Mouse (Mus musculus) bone marrow, adult 2 months (tissue): ENCODE data around the gene Plppr2. TPM values are rescaled to one million over a fixed set of nuclear protein-coding genes. Genes with fewer than 3 reads are reported as not detected.

Experiments used
- H3K27ac ChIP-seq: fragments of 200-500 bp; 2 replicates; pipeline ENCODE4 v1.5.1; 2012; ENCODE audit warnings: low read depth, mild to moderate bottlenecking, control low read depth, inconsistent platforms, low read length; ENCODE audit not compliant: control insufficient read depth, poor library complexity, insufficient read depth
- H3K4me1 ChIP-seq: fragments of 200-500 bp; 2 replicates; pipeline ENCODE4 v1.6.1; 2011; ENCODE audit warnings: low read length; ENCODE audit not compliant: control insufficient read depth, insufficient read depth
- H3K4me3 ChIP-seq: fragments of 200-500 bp; replicated peaks from 2 replicates; pipeline ENCODE3; 2011; ENCODE audit warnings: mild to moderate bottlenecking, low read depth, low read length, control low read depth; ENCODE audit not compliant: control insufficient read depth
- CTCF ChIP-seq: fragments of 200-500 bp; IDR thresholded peaks from 2 replicates; pipeline ENCODE4 v1.5.1; 2011; ENCODE audit warnings: low read length, control low read depth; ENCODE audit not compliant: control insufficient read depth, insufficient read depth
- POLR2A ChIP-seq: fragments of 200-500 bp; IDR thresholded peaks from 2 replicates; pipeline ENCODE4 v1.6.1; 2011; ENCODE audit warnings: low read depth, mild to moderate bottlenecking, control low read depth, low read length, borderline replicate concordance; ENCODE audit not compliant: control insufficient read depth
- WGBS: fragments of 180-500 bp; shearing (Covaris S2); methylation state at CpG from one replicate; pipeline ENCODE4 v1.1.7; 2018; 5-methylcytosine and 5-hydroxymethylcytosine counted together
- polyA plus RNA-seq: library from polyadenylated mRNA; stranded (reverse); fragments of >200 nt; gene quantifications from 2 replicates; pipeline ENCODE4 v1.2.4, GENCODE M21; 2011; ENCODE audit warnings: low replicate concordance; ENCODE audit not compliant: missing spikeins, insufficient read depth, insufficient read length

Gene Plppr2
- polyA plus RNA-seq, 1 experiment = 2.1 TPM

DNA sequence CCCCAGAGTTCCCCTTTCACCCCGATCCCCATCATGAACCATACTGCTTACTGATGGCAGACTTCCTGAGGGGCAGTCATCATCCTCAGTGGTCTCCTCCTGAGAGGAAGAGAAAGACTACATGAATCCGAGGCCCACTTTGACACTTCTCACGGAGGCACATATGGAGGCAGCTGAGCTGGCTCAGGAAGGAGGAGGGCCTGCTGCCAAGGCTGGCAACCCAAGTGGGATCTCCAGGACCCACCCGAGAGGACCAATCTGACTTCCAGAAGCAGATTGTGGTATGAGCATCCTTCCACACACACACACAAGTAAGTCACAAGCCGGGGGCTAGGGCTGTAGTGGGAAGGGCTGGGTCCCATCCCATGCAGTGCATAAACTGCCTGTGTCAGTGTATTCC is 40.5 kb downstream of the Plppr2 start:
- H3K4me3 ChIP-seq = no peak overlapping the region
- TF ChIP-seq POLR2A = no peak
- 66% methylated on average over 5 of the region's 5 CpGs for WGBS
- no peak overlapping the region for H3K27ac ChIP-seq
- no peaks in the 10 kb centered on the region for H3K4me1 ChIP-seq

DNA sequence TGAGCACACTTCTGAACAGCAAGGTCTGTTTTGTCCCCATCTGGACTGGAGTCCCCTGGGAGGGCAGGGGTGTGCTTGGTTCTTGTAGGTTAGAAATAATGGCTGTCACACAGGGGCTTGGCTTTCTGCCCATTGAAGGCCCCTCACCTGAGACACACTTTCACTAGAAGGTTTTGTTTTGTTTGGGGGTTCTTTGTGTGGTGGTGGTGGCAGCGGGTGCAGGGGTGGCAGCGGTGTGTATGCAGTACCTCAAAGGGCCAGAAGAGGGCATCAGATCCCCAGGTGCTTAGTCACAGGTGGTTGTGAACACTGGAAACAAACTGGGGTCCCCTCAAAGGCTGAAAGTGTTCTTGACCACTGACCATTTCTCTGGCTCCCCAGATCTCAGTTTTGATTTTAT is 41.1 kb downstream of the Plppr2 start:
- no peak overlapping the region for H3K27ac ChIP-seq
- H3K4me1 ChIP-seq = no peaks in the 10 kb centered on the region
- no peak for TF ChIP-seq POLR2A
- TF ChIP-seq CTCF = peak; percentile 75
- 31% methylated on average over 2 of the region's 2 CpGs for WGBS
- H3K4me3 ChIP-seq = no peak overlapping the region

- Histone ChIP-seq H3K4me3 (no peak overlapping the region), H3K4me1 (no peaks in the 10 kb centered on the region), H3K27ac (no peak overlapping the region)
- TF ChIP-seq POLR2A (no peak), CTCF (no peak)
- 86% methylated on average over 4 of the region's 4 CpGs for WGBS
Measured at GRCm38 (mm10) chr9:21978398-21979128, 41.7 kb downstream of the Plppr2 start.

GRCm38 (mm10) chr9:21983911-21984310 is 47.1 kb downstream of the Plppr2 start:
- no peak overlapping the region for H3K27ac ChIP-seq
- TF ChIP-seq CTCF (no peak), POLR2A (no peak)
- 65% methylated on average over 3 of the region's 3 CpGs for WGBS
- no peak overlapping the region for H3K4me3 ChIP-seq
- no peaks in the 10 kb centered on the region for H3K4me1 ChIP-seq

DNA sequence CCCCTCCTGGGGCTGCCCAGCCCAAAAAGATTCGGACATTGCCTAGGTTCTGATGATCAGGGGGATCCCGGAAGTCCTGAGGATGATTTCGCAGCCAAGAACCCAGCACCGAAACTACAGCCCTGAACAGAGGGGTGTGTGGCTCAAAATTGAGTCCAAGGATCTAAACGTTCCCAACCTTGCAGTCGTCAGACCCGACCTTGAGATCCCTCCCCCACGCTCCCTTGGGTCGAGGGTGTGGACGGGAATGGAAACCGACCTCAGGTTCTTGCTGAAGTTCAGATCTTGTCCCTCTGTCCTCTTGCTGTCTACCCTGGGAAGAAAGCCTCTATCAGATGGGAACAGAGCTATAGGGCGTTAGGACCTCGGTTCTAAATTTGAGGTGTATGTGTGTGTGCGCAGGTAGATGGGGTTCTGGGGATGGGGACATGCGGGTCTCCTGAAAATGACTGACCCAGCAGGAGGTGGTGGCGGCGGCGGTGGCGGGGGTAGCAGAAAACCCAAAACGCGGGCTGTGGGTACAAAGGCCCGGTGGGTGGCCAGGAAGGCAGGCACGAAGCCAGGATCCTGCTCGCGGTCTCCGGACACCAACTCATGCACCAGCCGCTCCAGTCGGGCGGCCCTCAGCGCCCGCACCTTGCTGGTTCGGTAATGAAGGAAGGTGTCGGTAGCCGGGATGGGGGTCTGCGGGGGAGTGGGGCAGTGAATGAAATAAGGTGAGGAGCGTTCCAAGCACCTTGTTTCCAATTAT is 50.9 kb downstream of the Plppr2 start:
- TF ChIP-seq POLR2A (no peak), CTCF (no peak)
- 13% methylated on average over 36 of the region's 36 CpGs for WGBS
- no peak overlapping the region for H3K4me3 ChIP-seq

DNA sequence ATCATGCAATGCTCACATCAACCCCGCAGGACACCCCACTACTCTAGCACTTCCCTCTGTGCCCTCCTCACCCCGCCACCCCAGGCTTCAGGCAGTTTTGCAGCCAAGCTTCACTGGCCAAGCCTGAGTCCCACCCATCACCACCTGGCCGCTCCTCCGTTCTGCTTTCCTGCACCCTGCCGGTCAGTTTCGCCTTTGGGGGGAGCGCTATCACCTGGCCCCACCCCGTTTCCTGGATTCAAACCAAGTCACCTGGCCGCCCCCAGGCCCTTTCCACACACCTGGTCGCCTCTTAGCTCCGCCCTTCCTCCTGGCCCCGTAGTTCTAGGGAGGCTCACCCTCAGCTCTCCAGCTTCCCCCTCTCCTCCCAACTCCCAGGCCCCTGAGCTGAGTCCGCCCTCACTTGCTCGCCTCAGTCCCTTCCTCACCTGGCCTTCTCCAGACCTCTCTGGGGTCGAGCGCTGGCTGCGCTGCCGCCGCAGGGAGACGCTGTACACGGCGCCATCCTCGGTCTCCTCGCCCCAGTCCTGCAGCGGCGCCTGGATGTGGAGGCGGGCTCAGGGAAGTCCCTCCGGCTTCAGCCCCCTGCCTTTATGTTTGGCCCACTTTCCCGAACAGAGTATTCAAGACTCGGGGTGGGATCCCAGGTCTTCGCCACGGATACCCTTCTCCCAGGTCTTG is 51.7 kb downstream of the Plppr2 start:
- no peak overlapping the region for H3K27ac ChIP-seq
- TF ChIP-seq CTCF (no peak), POLR2A (no peak)
- no peaks in the 10 kb centered on the region for H3K4me1 ChIP-seq
- 3% methylated on average over 32 of the region's 32 CpGs for WGBS
- no peak overlapping the region for H3K4me3 ChIP-seq

More for the DNA sequence above, 50.9 kb downstream of the Plppr2 start:
- Histone ChIP-seq H3K27ac (no peak overlapping the region), H3K4me1 (no peaks in the 10 kb centered on the region)

GRCm38 (mm10) chr9:21989230-21990110 is 52.6 kb downstream of the Plppr2 start, which contains the start of gene Rgl3:
TSS of gene Rgl3 (minus strand) at chr9:21989446.
- Histone ChIP-seq H3K4me1 (no peaks in the 10 kb centered on the region), H3K4me3 (no peak within 1 kb of the TSS), H3K27ac (no peak within 1 kb of the TSS)
- 3% methylated on average over 42 of the region's 42 CpGs for WGBS
- TF ChIP-seq POLR2A (no peak), CTCF (no peak)
